Mouse (Mus musculus) neural tube, embryonic 13.5 days (tissue): ENCODE measurements around the gene Ano6. TPM values are rescaled to one million over a fixed set of nuclear protein-coding genes. Genes with fewer than 3 reads are reported as not detected.

ENCODE experiments used
- ATAC-seq: fragments of 200-750 bp; cut with Nextera tagmentation; 2 replicates; pipeline ENCODE4 v1.8.0; 2017; ENCODE audit warnings: low read depth, mild to moderate bottlenecking, moderate TSS enrichment, moderate library complexity
- H3K27ac ChIP-seq: fragments of 300-500 bp; sonication (generic); replicated peaks from 2 replicates; pipeline ENCODE4 v1.5.1; 2015; ENCODE audit warnings: moderate library complexity, mild to moderate bottlenecking, inconsistent platforms
- H3K27me3 ChIP-seq: fragments of 300-500 bp; sonication (generic); 2 replicates; pipeline ENCODE4 v1.6.1; 2015; ENCODE audit warnings: mild to moderate bottlenecking, inconsistent platforms
- H3K36me3 ChIP-seq: fragments of 300-500 bp; sonication (generic); 2 replicates; pipeline ENCODE4 v1.6.1; 2015; ENCODE audit warnings: mild to moderate bottlenecking, inconsistent platforms
- H3K4me1 ChIP-seq: fragments of 300-500 bp; sonication (generic); replicated peaks from 2 replicates; pipeline ENCODE4 v1.6.1; 2015; ENCODE audit warnings: inconsistent platforms
- H3K4me2 ChIP-seq: fragments of 300-500 bp; sonication (generic); 2 replicates; pipeline ENCODE4 v1.6.1; 2015; ENCODE audit warnings: inconsistent platforms, mild to moderate bottlenecking, moderate library complexity
- H3K4me3 ChIP-seq: fragments of 300-500 bp; sonication (generic); 2 replicates; pipeline ENCODE4 v1.5.1; 2015; ENCODE audit warnings: mild to moderate bottlenecking, inconsistent platforms
- H3K9ac ChIP-seq: fragments of 300-500 bp; sonication (generic); 2 replicates; pipeline ENCODE4 v1.6.1; 2015; ENCODE audit warnings: moderate library complexity, mild to moderate bottlenecking, inconsistent platforms
- H3K9me3 ChIP-seq: fragments of 300-500 bp; sonication (generic); 2 replicates; pipeline ENCODE4 v1.6.1; 2016; ENCODE audit warnings: inconsistent platforms
- WGBS: fragments of 180-500 bp; shearing (Covaris S2); methylation state at CpG from one replicate; pipeline ENCODE4 v1.1.7; 2015; 5-methylcytosine and 5-hydroxymethylcytosine counted together
- microRNA-seq: library from miRNA; unstranded; fragments of <30 nt; microRNA quantifications from one replicate; pipeline ENCODE4, GENCODE M21; 2016
- polyA plus RNA-seq: library from polyadenylated mRNA; unstranded; fragments of >200 nt; fragmentation: Nextera tagmentation; extraction: Ambion mirVana; gene quantifications from 2 replicates; pipeline ENCODE4 v1.2.1, GENCODE M21; 2015

The Ano6 gene
- polyA plus RNA-seq, 1 experiment from 2014 or later = 30.2 TPM

DNA sequence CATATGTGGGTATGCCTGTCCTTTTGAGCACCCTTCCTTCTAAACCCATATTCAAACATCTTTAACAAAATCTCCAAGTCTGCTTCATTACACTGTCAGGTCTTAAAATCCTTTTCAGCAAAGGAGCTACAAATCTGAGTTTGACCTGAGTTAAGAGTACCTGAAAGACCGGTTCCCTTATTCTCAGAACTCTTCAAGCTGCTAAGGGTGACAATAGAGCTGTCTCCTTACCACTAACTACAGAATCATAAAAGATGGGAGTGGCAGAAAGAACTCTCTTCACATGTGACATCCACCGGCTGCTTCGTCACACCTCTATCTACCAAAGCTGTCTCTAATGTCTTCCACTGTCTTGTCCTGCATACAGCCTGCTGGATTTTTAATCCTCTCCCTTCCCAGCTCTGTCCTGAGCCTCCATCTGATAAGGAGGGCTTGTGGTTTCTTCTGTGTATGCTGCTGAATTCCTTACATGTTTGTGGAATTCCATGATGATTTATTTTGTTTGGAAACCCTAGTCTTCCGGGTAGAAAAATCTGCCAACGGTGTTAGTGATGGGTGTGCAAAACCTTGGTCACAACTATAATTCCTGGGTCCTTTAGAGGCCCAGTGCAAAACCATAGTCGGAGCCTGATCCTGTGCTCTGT lies 212.4 kb downstream of the Ano6 start:
- Histone ChIP-seq H3K27me3 (no peaks in the 10 kb centered on the region), H3K9ac (no peak overlapping the region), H3K4me1 (no peaks in the 10 kb centered on the region), H3K4me3 (no peak overlapping the region), H3K36me3 (no peaks in the 10 kb centered on the region), H3K4me2 (no peak overlapping the region), H3K27ac (no peak overlapping the region), H3K9me3 (0 out of 2 replicates have a peak, but pooled peaks cover 4% of the 10 kb centered on the region)
- ATAC-seq = no peak
- WGBS = 76% methylated on average over 6 of the region's 6 CpGs

DNA sequence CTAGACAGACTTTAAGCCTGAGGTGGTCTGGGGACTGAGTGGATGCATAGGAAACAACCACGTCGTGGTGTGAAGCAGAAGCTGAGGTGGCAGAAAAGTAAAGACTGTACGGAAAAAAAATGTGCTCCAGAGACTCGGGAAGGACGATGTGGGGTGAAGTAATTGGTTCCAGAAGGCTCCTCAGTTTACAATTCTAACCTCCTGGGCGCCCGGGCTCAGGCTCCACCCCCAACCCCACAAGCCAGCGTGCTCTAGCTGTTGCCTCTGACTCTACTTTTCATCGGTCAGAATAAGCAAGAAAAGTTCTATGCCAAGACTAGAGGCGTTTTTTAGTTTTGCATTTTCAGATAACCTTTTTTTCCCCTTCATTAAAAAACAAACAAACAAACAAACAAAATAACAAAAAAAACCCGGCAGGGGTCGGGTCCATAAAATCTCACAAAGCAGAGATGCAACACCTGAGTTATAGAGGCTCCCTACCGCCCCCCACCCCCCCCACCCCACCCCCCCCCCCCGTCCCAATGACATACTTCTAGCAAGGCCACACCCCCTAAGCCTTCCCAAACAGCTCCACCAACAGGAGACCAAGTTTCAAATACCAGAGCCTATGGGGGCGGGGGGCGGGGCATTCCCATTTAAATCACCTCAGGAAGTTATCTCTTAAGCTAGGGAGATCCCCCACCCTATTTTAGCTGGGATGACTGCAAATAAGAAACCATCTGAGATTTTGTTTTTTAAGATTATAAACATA lies 221.2 kb downstream of the Ano6 start:
- Histone ChIP-seq H3K9me3 (peaks cover 7% of the 10 kb centered on the region), H3K4me3 (no peak overlapping the region), H3K4me2 (no peak overlapping the region), H3K27me3 (no peaks in the 10 kb centered on the region), H3K27ac (no peak overlapping the region), H3K36me3 (no peaks in the 10 kb centered on the region), H3K4me1 (no peaks in the 10 kb centered on the region; the same call in 1 of the 2 replicates), H3K9ac (no peak overlapping the region)
- WGBS = 85% methylated on average over 16 of the region's 16 CpGs
- ATAC-seq = no peak

DNA sequence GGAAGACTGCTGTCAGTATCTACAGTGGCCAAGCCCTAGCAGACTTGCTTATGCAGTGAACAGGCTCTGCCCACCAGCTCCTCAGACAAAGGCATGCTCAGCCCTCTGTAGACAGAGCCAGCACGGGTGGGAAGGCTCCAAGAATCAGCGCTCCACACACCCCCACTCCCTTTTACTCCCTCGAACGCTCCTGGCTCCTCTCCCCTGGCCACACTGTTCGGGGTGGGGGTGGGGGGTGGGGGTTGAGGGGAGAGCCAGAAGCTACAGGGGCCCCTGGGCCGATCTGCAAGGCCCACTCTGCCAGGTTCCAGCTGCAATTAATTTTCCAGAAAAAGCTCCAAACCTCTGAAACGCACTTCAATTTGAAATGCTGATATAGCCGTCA lies 221.7 kb downstream of the Ano6 start:
- no peaks in the 10 kb centered on the region for H3K36me3 ChIP-seq
- no peak; the same call in 1 of the 2 replicates for ATAC-seq
- no peak overlapping the region for H3K4me2 ChIP-seq
- H3K4me3 ChIP-seq = no peak overlapping the region
- no peaks in the 10 kb centered on the region; the same call in 1 of the 2 replicates for H3K4me1 ChIP-seq
- no peaks in the 10 kb centered on the region for H3K27me3 ChIP-seq
- 59% methylated on average over 8 of the region's 8 CpGs for WGBS
- H3K9me3 ChIP-seq = peaks cover 10% of the 10 kb centered on the region
- H3K27ac ChIP-seq = peak overlapping the region; percentile 38; the same call in 1 of the 2 replicates
- H3K9ac ChIP-seq = no peak overlapping the region

DNA sequence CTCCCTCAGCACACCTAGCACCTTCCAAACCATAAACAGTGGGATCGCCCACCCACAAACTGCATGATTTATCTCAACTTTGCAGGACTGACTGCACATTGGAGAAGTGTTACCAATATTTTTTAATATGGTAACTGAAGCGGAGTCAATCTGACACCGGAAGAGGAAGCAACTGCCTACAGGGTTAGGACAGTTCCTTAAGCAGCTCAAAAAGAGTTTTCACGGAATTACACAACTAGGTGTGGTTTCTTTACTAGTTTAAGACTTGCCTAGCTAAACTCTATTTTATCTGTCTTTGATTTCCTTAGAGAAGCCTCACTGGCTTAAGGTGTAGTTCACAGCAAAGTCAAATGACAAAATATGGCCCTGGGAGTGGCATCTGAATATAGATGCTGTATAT lies 223.9 kb downstream of the Ano6 start:
- no peak overlapping the region for H3K4me2 ChIP-seq
- H3K9ac ChIP-seq = no peak overlapping the region
- H3K27me3 ChIP-seq = no peaks in the 10 kb centered on the region
- ATAC-seq = no peak
- no peak overlapping the region for H3K4me3 ChIP-seq
- H3K9me3 ChIP-seq = peaks cover 10% of the 10 kb centered on the region
- WGBS = 89% methylated on average over 4 of the region's 4 CpGs
- H3K27ac ChIP-seq = no peak overlapping the region
- no peaks in the 10 kb centered on the region; the same call in 1 of the 2 replicates for H3K4me1 ChIP-seq
- no peaks in the 10 kb centered on the region for H3K36me3 ChIP-seq

DNA sequence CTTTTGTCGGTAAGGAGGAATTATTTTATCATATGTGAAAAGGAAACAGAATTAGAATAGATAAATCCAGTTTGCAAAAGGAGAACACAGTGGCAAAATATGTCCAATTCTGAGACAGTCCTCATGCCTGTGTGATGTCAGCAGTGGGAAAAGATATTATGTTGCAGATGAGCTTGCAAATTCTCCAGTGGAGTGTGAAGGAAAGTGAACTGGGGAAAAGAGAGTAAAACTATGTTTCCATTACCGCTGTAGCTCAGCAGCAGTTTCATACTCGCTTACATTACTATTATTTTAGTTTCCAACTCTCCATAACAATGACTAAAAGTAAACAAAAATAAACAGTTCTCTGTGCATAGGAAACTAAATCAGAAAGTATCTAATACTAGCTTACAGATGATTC lies 229.8 kb downstream of the Ano6 start:
- Histone ChIP-seq H3K9me3 (peaks cover 10% of the 10 kb centered on the region), H3K4me3 (no peak overlapping the region), H3K9ac (no peak overlapping the region), H3K27ac (no peak overlapping the region), H3K4me2 (no peak overlapping the region), H3K36me3 (no peaks in the 10 kb centered on the region), H3K27me3 (no peaks in the 10 kb centered on the region), H3K4me1 (no peaks in the 10 kb centered on the region)
- ATAC-seq = no peak
- WGBS = 88% methylated on average over 3 of the region's 3 CpGs

- 55% methylated on average over 10 of the region's 10 CpGs for WGBS
- H3K36me3 ChIP-seq = no peaks in the 10 kb centered on the region
- no peaks in the 10 kb centered on the region for H3K4me1 ChIP-seq
- no peak for ATAC-seq
- peaks cover 6% of the 10 kb centered on the region for H3K9me3 ChIP-seq
- no peak overlapping the region for H3K27ac ChIP-seq
- H3K4me3 ChIP-seq = no peak overlapping the region
- no peak overlapping the region for H3K9ac ChIP-seq
- H3K4me2 ChIP-seq = no peak overlapping the region
- no peaks in the 10 kb centered on the region for H3K27me3 ChIP-seq
These were observed 230.9 kb downstream of the Ano6 start for GRCm38 (mm10) chr15:96021506-96021905.

Small RNA genes lying within 50 kb of the gene (microRNA-seq; reads per million reads assigned to microRNA genes)
- not detected for gene Gm25070

Other genes starting within 250 kb of the Ano6 start
- gene Dbx2, start 134.9 kb upstream of the Ano6 start, polyA plus RNA-seq = 6.2 and 6.6 TPM in 2 replicates